Mouse (Mus musculus) heart, postnatal 36 days (tissue): ENCODE measurements around the gene Rtl9. TPM values are rescaled to one million over a fixed set of nuclear protein-coding genes. Genes with fewer than 3 reads are reported as not detected.

Source experiments
- DNase-seq, 2 experiments: peaks; one replicate each; pipeline ENCODE4 v3.0.0; 2021 to 2022
- intact Hi-C: fragments of 180-260 bp; cut with DNase I; formaldehyde crosslinking; loops from one replicate; pipeline ENCODE4 v1.15.1; 2025
- total RNA-seq, 2 experiments: library from RNA; stranded (reverse); gene quantifications; 2 replicates each; pipeline ENCODE4 v1.2.3; 2021

The Rtl9 gene
- under 1 TPM; 0.05 to 0.08 TPM for total RNA-seq

- intact Hi-C loops, result loop anchor here (1.0 to 5.0 kb wide), 2 partner anchors 345 to 568 kb away; no protein-coding TSS in a partner anchor
- no peak for DNase-seq
These were observed at the start of gene Rtl9 for GRCm38 (mm10) chrX:143099044-143099754. TSS of gene Rtl9 (plus strand) at chrX:143099594.

DNA sequence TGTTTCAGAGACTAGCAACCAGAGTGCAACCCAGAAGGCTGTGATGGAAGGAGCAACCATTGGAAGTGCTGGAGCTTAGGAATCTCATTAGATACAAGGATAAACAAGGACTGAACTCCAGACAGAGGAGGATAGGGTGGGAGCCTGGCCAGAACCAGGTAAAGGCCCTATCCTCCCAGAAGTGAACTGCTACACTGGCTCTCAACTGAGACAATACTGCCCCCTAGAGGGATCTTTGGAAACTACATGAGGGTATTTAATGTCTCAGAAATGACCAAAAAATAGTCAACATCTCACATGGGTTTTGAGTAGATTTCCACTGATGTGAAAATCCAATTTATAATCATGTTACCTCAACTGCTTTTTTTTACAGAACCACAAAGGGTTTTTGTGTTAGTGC, 47.9 kb upstream of the Rtl9 start:
- intact Hi-C loops, result loop anchor here (1.0 to 5.0 kb wide), 3 partner anchors 229 to 499 kb away; no protein-coding TSS in a partner anchor
- DNase-seq, result peak in 1 of 2 experiments; percentile 25

DNA sequence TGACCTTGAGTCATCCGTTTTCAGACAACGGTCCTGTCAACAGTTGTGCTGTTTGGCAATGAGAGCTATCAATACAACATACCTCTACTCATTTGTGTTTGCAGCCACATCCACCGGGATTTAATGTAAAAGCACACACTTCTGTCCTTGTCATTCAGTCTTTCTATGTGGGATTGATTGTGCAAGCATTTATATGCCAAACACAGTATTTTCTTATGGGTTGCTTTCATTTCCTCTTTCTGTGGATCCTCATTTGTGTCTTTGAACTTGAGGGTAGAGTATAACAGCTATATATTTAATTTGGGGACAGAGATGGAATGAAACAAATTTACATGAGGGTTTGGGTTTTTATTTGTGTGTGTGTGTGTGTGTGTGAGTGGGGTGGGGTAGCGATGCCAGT, 47.5 kb upstream of the Rtl9 start:
- intact Hi-C loops, result loop anchor here (1.0 to 5.0 kb wide), 3 partner anchors 230 to 500 kb away; no protein-coding TSS in a partner anchor
- DNase-seq, result no peak

GRCm38 (mm10) chrX:143058829-143059228, 40.6 kb upstream of the Rtl9 start:
- DNase-seq, result peak; percentile 72 to 80
- intact Hi-C loops, result loop anchor here (2.0 kb wide), 1 partner anchor 240 kb away; no protein-coding TSS in a partner anchor

DNA sequence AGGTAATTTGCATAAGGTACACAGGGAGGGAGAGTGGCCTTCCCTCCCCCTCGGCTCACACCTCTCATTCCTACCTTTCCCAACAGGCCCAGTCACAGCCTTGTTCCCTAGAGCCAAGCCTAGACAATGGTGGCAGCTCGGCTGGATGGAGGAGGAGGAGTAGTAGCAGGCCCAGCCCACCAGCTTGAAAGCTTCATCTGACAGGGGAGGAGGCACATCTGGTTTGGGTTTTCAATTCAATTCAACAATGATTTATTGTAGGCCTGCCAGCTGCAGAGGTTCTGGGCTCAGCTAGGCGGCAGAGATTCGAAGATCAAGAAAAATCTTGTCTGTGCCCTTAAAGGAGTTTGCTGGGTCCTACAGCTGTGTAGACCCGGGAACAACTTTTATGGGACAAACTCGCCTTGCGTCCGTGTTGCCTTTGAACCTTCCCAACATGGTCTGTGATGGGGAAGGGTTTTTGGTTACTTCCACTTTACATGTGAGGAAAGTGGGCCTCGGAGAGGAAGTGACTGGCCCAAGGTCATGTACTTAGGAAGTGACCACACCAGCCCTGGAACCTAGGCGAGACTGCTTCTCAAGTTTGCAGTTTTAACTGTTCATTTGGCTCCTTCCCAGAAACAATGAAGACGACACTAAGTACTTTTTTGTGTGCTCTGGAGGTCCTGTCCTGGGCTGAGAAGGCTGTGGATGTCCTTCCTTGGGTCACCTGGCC, 36.6 kb upstream of the Rtl9 start:
- intact Hi-C loops, result no loop called here
- no peak for DNase-seq

- DNase-seq, result no peak
These were observed 35.6 kb upstream of the Rtl9 start for GRCm38 (mm10) chrX:143063780-143064179.

GRCm38 (mm10) chrX:143064288-143064687, 35.1 kb upstream of the Rtl9 start:
- no peak for DNase-seq
- intact Hi-C loops, result no loop called here

More at GRCm38 (mm10) chrX:143063780-143064179, 35.6 kb upstream of the Rtl9 start:
- intact Hi-C loops, result no loop called here

DNA sequence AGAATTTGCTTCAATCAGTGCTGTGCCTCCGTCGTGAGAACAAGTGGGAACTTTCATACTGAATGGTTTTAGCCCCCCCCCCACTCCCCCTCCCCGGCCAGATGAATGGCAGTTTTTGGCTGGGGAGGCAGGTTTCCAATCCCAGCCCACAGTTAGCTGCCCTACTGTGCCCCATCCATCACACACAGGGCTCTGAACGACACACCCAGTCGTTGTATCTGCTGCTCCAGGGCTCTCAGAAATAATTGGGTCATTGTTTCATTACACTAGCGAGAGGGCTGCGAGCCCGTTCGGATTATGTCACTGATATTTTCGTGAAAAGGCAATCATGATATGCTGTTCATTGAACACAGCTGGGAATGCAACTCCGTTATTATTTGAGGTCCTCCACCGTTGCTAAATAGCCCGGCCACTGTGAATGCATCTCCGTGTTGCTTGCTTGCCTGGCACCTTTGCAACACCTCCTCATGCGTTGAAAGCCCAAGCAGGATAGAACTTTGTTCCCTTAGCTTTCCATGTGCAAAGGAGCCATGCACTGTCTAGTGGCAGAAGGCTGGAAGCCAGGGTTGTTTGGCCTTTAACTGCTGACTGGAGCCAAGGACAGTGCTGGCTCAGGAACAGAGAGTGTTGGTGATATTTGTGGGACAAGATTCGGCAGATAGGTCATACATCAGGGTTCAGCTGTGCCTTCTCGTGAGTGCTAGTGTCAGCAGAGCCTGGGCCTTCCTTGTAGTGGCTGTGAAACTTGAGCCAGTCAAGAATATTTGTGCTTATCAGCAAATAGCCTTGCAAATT, 32.9 kb upstream of the Rtl9 start:
- peak in 1 of 2 experiments; percentile 19 for DNase-seq
- intact Hi-C loops, result no loop called here

DNA sequence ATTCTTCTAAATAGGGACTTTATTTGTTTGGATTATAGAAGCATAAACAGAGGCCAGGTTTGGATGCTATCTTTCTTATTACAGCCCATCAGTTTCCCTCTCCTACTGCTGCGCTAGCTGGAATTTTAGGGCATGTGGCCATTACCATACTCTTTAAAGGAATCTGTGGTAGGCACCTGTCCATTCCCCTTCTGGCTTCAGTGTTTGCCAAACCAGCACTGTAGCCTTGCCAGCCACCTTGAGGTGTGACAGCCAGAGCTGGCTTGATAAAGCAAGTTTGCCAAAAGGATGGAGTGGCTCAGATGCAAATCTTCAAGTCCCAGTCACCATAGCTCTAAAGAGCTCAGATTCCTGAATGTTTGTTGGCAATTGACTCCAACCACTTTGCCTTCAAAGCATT, 32.3 kb upstream of the Rtl9 start:
- no peak for DNase-seq
- intact Hi-C loops, result no loop called here

GRCm38 (mm10) chrX:143067576-143067975, 31.8 kb upstream of the Rtl9 start:
- DNase-seq, result no peak
- intact Hi-C loops, result no loop called here

- intact Hi-C loops, result no loop called here
- peak in 1 of 2 experiments; percentile 18 for DNase-seq
These were observed 18.7 kb upstream of the Rtl9 start for GRCm38 (mm10) chrX:143080458-143081336.

GRCm38 (mm10) chrX:143082732-143083131, 16.7 kb upstream of the Rtl9 start:
- intact Hi-C loops, result no loop called here
- DNase-seq, result no peak

DNA sequence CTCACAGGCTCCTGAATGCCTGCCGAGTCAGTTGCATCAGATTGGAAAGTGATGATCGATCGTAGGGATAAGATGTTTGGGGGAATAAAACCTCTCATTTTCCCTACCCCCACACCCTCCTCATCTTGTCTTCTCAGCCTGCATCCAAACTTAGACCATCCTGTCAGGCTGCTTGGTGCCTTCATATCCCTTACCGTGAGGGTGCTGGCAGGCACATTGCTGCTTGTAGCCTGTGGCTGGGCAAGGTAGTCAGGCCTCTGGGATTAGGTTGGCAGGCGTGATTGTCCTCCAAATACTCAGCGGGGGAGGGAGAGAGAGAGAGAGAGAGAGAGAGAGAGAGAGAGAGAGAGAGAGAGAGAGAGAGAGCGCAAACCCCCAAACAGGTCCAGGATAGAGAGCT, 11.2 kb upstream of the Rtl9 start:
- intact Hi-C loops, result no loop called here
- no peak for DNase-seq

- intact Hi-C loops, result no loop called here
- no peak for DNase-seq
These were observed 8.3 kb upstream of the Rtl9 start for GRCm38 (mm10) chrX:143090904-143091588.

- intact Hi-C loops, result loop anchor here (5.0 kb wide), 1 partner anchor 570 kb away; no protein-coding TSS in a partner anchor
- DNase-seq, result no peak
These were observed 1.8 kb upstream of the Rtl9 start for GRCm38 (mm10) chrX:143097551-143097950.

GRCm38 (mm10) chrX:143103146-143103545, 3.8 kb downstream of the Rtl9 start:
- DNase-seq, result no peak

GRCm38 (mm10) chrX:143105866-143106265, 6.5 kb downstream of the Rtl9 start:
- intact Hi-C loops, result no loop called here
- DNase-seq, result no peak

More at GRCm38 (mm10) chrX:143103146-143103545, 3.8 kb downstream of the Rtl9 start:
- intact Hi-C loops, result loop anchor here (5.0 kb wide), 1 partner anchor 174 kb away; no protein-coding TSS in a partner anchor

DNA sequence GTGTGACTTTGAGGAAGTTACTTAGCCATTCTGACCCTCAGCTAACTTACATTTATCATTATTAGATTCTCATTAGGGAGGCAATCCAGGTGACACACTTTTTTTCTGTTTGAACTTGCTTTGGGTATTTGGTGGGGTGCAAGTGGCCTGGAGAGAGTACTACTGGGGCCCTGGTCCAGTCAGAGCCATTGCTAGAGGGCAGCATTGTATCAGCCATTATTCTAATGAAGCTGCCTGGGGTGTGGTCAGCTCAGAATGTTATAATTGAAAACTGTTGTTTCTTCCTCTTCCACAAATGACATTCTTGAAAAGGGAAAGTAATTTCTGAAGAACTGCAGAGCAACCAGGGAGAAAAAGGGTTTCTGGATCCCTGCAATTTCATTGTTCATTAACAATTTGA, 13.2 kb downstream of the Rtl9 start:
- no peak for DNase-seq
- intact Hi-C loops, result no loop called here
